Mouse (Mus musculus): ENCODE measurements around the gene Serac1.

DNA sequence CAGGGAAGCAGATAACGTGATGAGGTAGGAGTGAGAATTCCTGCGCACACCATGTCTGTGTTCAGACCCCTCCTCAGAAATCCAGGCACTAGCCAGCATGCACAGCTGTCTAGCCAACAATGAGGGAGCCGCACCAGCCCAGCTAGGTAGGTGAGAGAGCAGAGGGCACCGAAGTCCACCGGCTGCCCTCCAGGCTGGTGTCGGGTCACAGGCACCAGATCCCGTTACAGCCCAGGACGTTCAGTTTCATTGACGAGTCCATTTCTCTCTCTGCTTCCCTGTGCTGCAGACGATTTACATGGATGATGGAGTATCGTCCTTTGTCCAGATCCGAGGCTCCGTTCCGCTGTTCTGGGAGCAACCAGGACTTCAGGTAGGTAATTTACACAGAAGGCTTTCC is 83.0 kb downstream of the Serac1 start:
- TF ChIP-seq CTCF (IDR thresholded peaks at IDR 0.05) (no peak), POLR2A (IDR thresholded peaks at IDR 0.05; ENCODE audit: insufficient read depth, low read depth, low read length) (no peak)
